In genomic region chr1:133163820-133164431, GRCm38 (mm10) we compare ENCODE assay signal across 8 mouse cellular contexts. TPM values are rescaled to one million over a fixed set of nuclear protein-coding genes. Genes with fewer than 3 reads are reported as not detected.
DNase-seq lines count a peak whose midpoint lies in the region; ATAC-seq lines count a peak whose summit lies in the region.

TSS of gene Plekha6 (plus strand) at chr1:133164210.

- H3K9me3 ChIP-seq in erythroblast, embryonic 14.5 days (ENCODE audit: control insufficient read depth, low read length) = no peaks in the 10 kb centered on the region; the same call in 1 of the 2 replicates
- H3K9me3 ChIP-seq in forebrain, embryonic 11.5 days (ENCODE audit: control insufficient read depth, low read length) = no peaks in the 10 kb centered on the region
- H3K9me3 ChIP-seq in hindbrain, embryonic 11.5 days (ENCODE audit: control insufficient read depth, low read length) = no peaks in the 10 kb centered on the region
- no peaks in the 10 kb centered on the region for H3K9me3 ChIP-seq in midbrain, embryonic 12.5 days

- H3K4me1 ChIP-seq in erythroblast, embryonic 14.5 days (ENCODE audit: control insufficient read depth) = peaks cover 4% of the 10 kb centered on the region
- H3K4me1 ChIP-seq in forebrain, embryonic 11.5 days (replicated peaks; ENCODE audit: control insufficient read depth, insufficient read depth, low read length) = peaks cover 9% of the 10 kb centered on the region; the same call in 1 of the 2 replicates
- H3K4me1 ChIP-seq in hindbrain, embryonic 11.5 days (replicated peaks; ENCODE audit: control insufficient read depth, insufficient read depth, low read length) = peaks cover 3% of the 10 kb centered on the region
- peaks cover 28% of the 10 kb centered on the region for H3K4me1 ChIP-seq in midbrain, embryonic 12.5 days

- no peak for ATAC-seq in erythroblast, adult 5-6 weeks (replicated peaks; ENCODE audit: low FRiP score, poor library complexity, severe bottlenecking)
- peak; percentile 60; the same call in 1 of the 2 replicates for ATAC-seq in forebrain, embryonic 11.5 days (replicated peaks; ENCODE audit: low FRiP score)
- peak; percentile 43; the same call in 1 of the 2 replicates for ATAC-seq in hindbrain, embryonic 11.5 days (ENCODE audit: low FRiP score)
- ATAC-seq in midbrain, embryonic 12.5 days (ENCODE audit: low FRiP score, low read depth) = peak; percentile 58; the same call in 1 of the 2 replicates

- H3K36me3 ChIP-seq in erythroblast, embryonic 14.5 days (ENCODE audit: control insufficient read depth) = no peaks in the 10 kb centered on the region
- H3K36me3 ChIP-seq in forebrain, embryonic 11.5 days (ENCODE audit: control insufficient read depth, insufficient read depth, low read length) = no peaks in the 10 kb centered on the region
- no peaks in the 10 kb centered on the region for H3K36me3 ChIP-seq in hindbrain, embryonic 11.5 days (ENCODE audit: control insufficient read depth, insufficient read depth, low read length)
- H3K36me3 ChIP-seq in midbrain, embryonic 12.5 days = no peaks in the 10 kb centered on the region

- peak within 1 kb of the TSS; percentile 97 for H3K4me2 ChIP-seq in forebrain, embryonic 11.5 days (ENCODE audit: low read depth, low read length, severe bottlenecking)
- H3K4me2 ChIP-seq in hindbrain, embryonic 11.5 days (replicated peaks; ENCODE audit: low read depth, low read length) = peak within 1 kb of the TSS; percentile 98
- H3K4me2 ChIP-seq in midbrain, embryonic 12.5 days (replicated peaks) = peak within 1 kb of the TSS; percentile 97

- H3K27ac ChIP-seq in forebrain, embryonic 11.5 days (ENCODE audit: low read depth, low read length) = no peak within 1 kb of the TSS
- no peak within 1 kb of the TSS for H3K27ac ChIP-seq in hindbrain, embryonic 11.5 days (ENCODE audit: low read depth, low read length)
- no peak within 1 kb of the TSS for H3K27ac ChIP-seq in midbrain, embryonic 12.5 days (replicated peaks)

- WGBS in forebrain, embryonic 11.5 days = under 1% methylated on average over 68 of the region's 68 CpGs
- WGBS in hindbrain, embryonic 11.5 days = under 1% methylated on average over 61 of the region's 68 CpGs
- under 1% methylated on average over 68 of the region's 68 CpGs for WGBS in midbrain, embryonic 12.5 days

- peak; percentile 57 for DNase-seq in R1 (ENCODE audit: low read depth, low spot score)
- DNase-seq in forebrain, embryonic 11.5 days (ENCODE audit: low spot score) = peak; percentile 73
- DNase-seq in hindbrain, embryonic 11.5 days (ENCODE audit: low spot score) = peak; percentile 70
- no peak for DNase-seq in left cerebral cortex, postnatal 25 days (ENCODE audit: low spot score in 2 of 2)
- DNase-seq in testis, postnatal 14 days (ENCODE audit: low spot score) = peak; percentile 40

- peak within 1 kb of the TSS; percentile 65 for H3K9ac ChIP-seq in forebrain, embryonic 11.5 days (ENCODE audit: low read length)
- H3K9ac ChIP-seq in hindbrain, embryonic 11.5 days (ENCODE audit: low read depth, low read length) = peak within 1 kb of the TSS; percentile 60
- peak within 1 kb of the TSS; percentile 64 for H3K9ac ChIP-seq in midbrain, embryonic 12.5 days (replicated peaks)

- intact Hi-C loops in left cerebral cortex, postnatal 25 days (cut with DNase I) = no loop called here

- peak within 1 kb of the TSS; percentile 18 for H3K4me3 ChIP-seq in erythroblast, embryonic 14.5 days (replicated peaks)
- H3K4me3 ChIP-seq in forebrain, embryonic 11.5 days (ENCODE audit: low read depth, low read length) = peak within 1 kb of the TSS; percentile 52
- H3K4me3 ChIP-seq in hindbrain, embryonic 11.5 days (ENCODE audit: low read depth, low read length) = peak within 1 kb of the TSS; percentile 43
- peak within 1 kb of the TSS; percentile 60 for H3K4me3 ChIP-seq in midbrain, embryonic 12.5 days

- H3K27me3 ChIP-seq in erythroblast, embryonic 14.5 days (ENCODE audit: control insufficient read depth) = peaks cover 88% of the 10 kb centered on the region
- peaks cover 36% of the 10 kb centered on the region for H3K27me3 ChIP-seq in forebrain, embryonic 11.5 days (ENCODE audit: control insufficient read depth, insufficient read depth, low read length)
- peaks cover 33% of the 10 kb centered on the region for H3K27me3 ChIP-seq in hindbrain, embryonic 11.5 days (ENCODE audit: control insufficient read depth, insufficient read depth, low read length)
- H3K27me3 ChIP-seq in midbrain, embryonic 12.5 days = peaks cover 72% of the 10 kb centered on the region

RNA-seq across cellular contexts. Expression of gene Plekha6, which starts in this region (rescaled TPM):
- 0.01 and 0.04 TPM in 2 replicates for polyA plus RNA-seq in erythroblast, embryonic 14.5 days (2012)
- total RNA-seq in erythroblast, adult 5-6 weeks (2015; ENCODE audit: low replicate concordance) = 0.63 TPM in 1 of 2 replicates, not detected in the other
- total RNA-seq in erythroblast, adult 5-6 weeks (2017; ENCODE audit: low replicate concordance) = 0.68 and 0.98 TPM in 2 replicates
- 16.2 and 18.8 TPM in 2 replicates for polyA plus RNA-seq in forebrain, embryonic 11.5 days (2014; fragmentation: Nextera tagmentation; extraction: Ambion mirVana)
- 14.6 and 22.1 TPM in 2 replicates for polyA plus RNA-seq in hindbrain, embryonic 11.5 days (2014; fragmentation: Nextera tagmentation; extraction: Ambion mirVana)
- total RNA-seq in left cerebral cortex, postnatal 25 days (2021) = 10 to 100 TPM; 72.2 to 84.2 TPM
- 27.7 and 36.1 TPM in 2 replicates for polyA plus RNA-seq in midbrain, embryonic 12.5 days (2016; fragmentation: Nextera tagmentation; extraction: Ambion mirVana)

Comparison
In these comparisons a context has a peak if more than half of its experiments do, and no peak if none do; other contexts are left out.
1. RNA of gene Plekha6 (total RNA-seq): 72.2 to 84.2 TPM in left cerebral cortex, postnatal 25 days; 0.63 to 0.98 TPM in erythroblast, adult 5-6 weeks; every median in the first group is over 10 times any median in the second.
2. RNA of gene Plekha6 (polyA plus RNA-seq): 27.7 to 36.1 TPM in midbrain, embryonic 12.5 days, 14.6 to 22.1 TPM in hindbrain, embryonic 11.5 days and 16.2 to 18.8 TPM in forebrain, embryonic 11.5 days; 0.01 to 0.04 TPM in erythroblast, embryonic 14.5 days; every median in the first group is over 10 times any median in the second.
3. DNase-seq: peak in R1 (single experiment), forebrain, embryonic 11.5 days (single experiment), hindbrain, embryonic 11.5 days (single experiment) and testis, postnatal 14 days (single experiment); none in left cerebral cortex, postnatal 25 days (0 of 2).
4. Peak in every context shown above with its lines, with median percentiles within 50 percentile points of each other: H3K4me3 ChIP-seq, H3K4me2 ChIP-seq and H3K9ac ChIP-seq.